Mouse (Mus musculus): ENCODE measurements around the gene Slamf7. TPM values are rescaled to one million over a fixed set of nuclear protein-coding genes. Genes with fewer than 3 reads are reported as not detected.

Slamf7 gene
- polyA plus RNA-seq, 1 experiment: 1.5 TPM

- no peak overlapping the region for H3K4me3 ChIP-seq (ENCODE audit: insufficient read depth, low read depth, low read length)
- TF ChIP-seq CTCF (conservative IDR thresholded peaks at IDR 0.05; ENCODE audit: insufficient read depth, insufficient read length, low read depth, low read length) (no peak), POLR2A (IDR thresholded peaks at IDR 0.05; ENCODE audit: low read depth, low read length) (no peak)
- no peaks in the 10 kb centered on the region for H3K27me3 ChIP-seq (replicated peaks; ENCODE audit: control insufficient read depth, insufficient read depth, low read length)
- no peak overlapping the region for H3K27ac ChIP-seq (ENCODE audit: insufficient read depth, low read depth, low read length)
- DNase-seq: no peak
- no peaks in the 10 kb centered on the region for H3K36me3 ChIP-seq (ENCODE audit: control insufficient read depth, insufficient read depth, low read length)
- H3K4me1 ChIP-seq (ENCODE audit: control insufficient read depth, insufficient read depth, low read length): no peaks in the 10 kb centered on the region
- WGBS: 85% methylated on average over 6 of the region's 6 CpGs
Measured at GRCm38 (mm10) chr1:171620091-171620490, 32.7 kb downstream of the Slamf7 start.

GRCm38 (mm10) chr1:171619645-171620044, 33.2 kb downstream of the Slamf7 start:
- Histone ChIP-seq H3K27me3 (replicated peaks; ENCODE audit: control insufficient read depth, insufficient read depth, low read length) (no peaks in the 10 kb centered on the region), H3K36me3 (ENCODE audit: control insufficient read depth, insufficient read depth, low read length) (no peaks in the 10 kb centered on the region), H3K4me1 (ENCODE audit: control insufficient read depth, insufficient read depth, low read length) (no peaks in the 10 kb centered on the region), H3K4me3 (ENCODE audit: insufficient read depth, low read depth, low read length) (no peak overlapping the region), H3K27ac (ENCODE audit: insufficient read depth, low read depth, low read length) (no peak overlapping the region)
- TF ChIP-seq CTCF (conservative IDR thresholded peaks at IDR 0.05; ENCODE audit: insufficient read depth, insufficient read length, low read depth, low read length) (no peak), POLR2A (IDR thresholded peaks at IDR 0.05; ENCODE audit: low read depth, low read length) (no peak)
- WGBS: 80% methylated on average over 3 of the region's 3 CpGs
- no peak for DNase-seq

GRCm38 (mm10) chr1:171619001-171619400, 33.8 kb downstream of the Slamf7 start:
- TF ChIP-seq CTCF (conservative IDR thresholded peaks at IDR 0.05; ENCODE audit: insufficient read depth, insufficient read length, low read depth, low read length) (no peak), POLR2A (IDR thresholded peaks at IDR 0.05; ENCODE audit: low read depth, low read length) (no peak)
- Histone ChIP-seq H3K4me1 (ENCODE audit: control insufficient read depth, insufficient read depth, low read length) (no peaks in the 10 kb centered on the region), H3K27ac (ENCODE audit: insufficient read depth, low read depth, low read length) (no peak overlapping the region), H3K36me3 (ENCODE audit: control insufficient read depth, insufficient read depth, low read length) (no peaks in the 10 kb centered on the region), H3K27me3 (replicated peaks; ENCODE audit: control insufficient read depth, insufficient read depth, low read length) (no peaks in the 10 kb centered on the region), H3K4me3 (ENCODE audit: insufficient read depth, low read depth, low read length) (no peak overlapping the region)
- 72% methylated on average over 8 of the region's 8 CpGs for WGBS
- peak; percentile 33 for DNase-seq

GRCm38 (mm10) chr1:171616881-171617515, 35.8 kb downstream of the Slamf7 start:
- no peak for DNase-seq
- Histone ChIP-seq H3K27me3 (replicated peaks; ENCODE audit: control insufficient read depth, insufficient read depth, low read length) (no peaks in the 10 kb centered on the region), H3K4me1 (ENCODE audit: control insufficient read depth, insufficient read depth, low read length) (no peaks in the 10 kb centered on the region), H3K36me3 (ENCODE audit: control insufficient read depth, insufficient read depth, low read length) (no peaks in the 10 kb centered on the region), H3K4me3 (ENCODE audit: insufficient read depth, low read depth, low read length) (no peak overlapping the region), H3K27ac (ENCODE audit: insufficient read depth, low read depth, low read length) (no peak overlapping the region)
- TF ChIP-seq POLR2A (IDR thresholded peaks at IDR 0.05; ENCODE audit: low read depth, low read length) (no peak), CTCF (conservative IDR thresholded peaks at IDR 0.05; ENCODE audit: insufficient read depth, insufficient read length, low read depth, low read length) (no peak)
- 61% methylated on average over 11 of the region's 11 CpGs for WGBS

- no peaks in the 10 kb centered on the region for H3K36me3 ChIP-seq (ENCODE audit: control insufficient read depth, insufficient read depth, low read length)
- no peak overlapping the region for H3K27ac ChIP-seq (ENCODE audit: insufficient read depth, low read depth, low read length)
- no peak for DNase-seq
- 20% methylated on average over 2 of the region's 2 CpGs for WGBS
- H3K4me1 ChIP-seq (ENCODE audit: control insufficient read depth, insufficient read depth, low read length): no peaks in the 10 kb centered on the region
- no peaks in the 10 kb centered on the region for H3K27me3 ChIP-seq (replicated peaks; ENCODE audit: control insufficient read depth, insufficient read depth, low read length)
- peak; percentile 19; the same call in 1 of the 2 replicates for TF ChIP-seq CTCF (conservative IDR thresholded peaks at IDR 0.05; ENCODE audit: insufficient read depth, insufficient read length, low read depth, low read length)
- TF ChIP-seq POLR2A (IDR thresholded peaks at IDR 0.05; ENCODE audit: low read depth, low read length): no peak
- H3K4me3 ChIP-seq (ENCODE audit: insufficient read depth, low read depth, low read length): no peak overlapping the region
Measured at GRCm38 (mm10) chr1:171613962-171614361, 38.9 kb downstream of the Slamf7 start.

- DNase-seq: no peak
- Histone ChIP-seq H3K4me3 (ENCODE audit: insufficient read depth, low read depth, low read length) (no peak overlapping the region), H3K27me3 (replicated peaks; ENCODE audit: control insufficient read depth, insufficient read depth, low read length) (no peaks in the 10 kb centered on the region), H3K4me1 (ENCODE audit: control insufficient read depth, insufficient read depth, low read length) (no peaks in the 10 kb centered on the region), H3K36me3 (ENCODE audit: control insufficient read depth, insufficient read depth, low read length) (no peaks in the 10 kb centered on the region), H3K27ac (ENCODE audit: insufficient read depth, low read depth, low read length) (no peak overlapping the region)
- TF ChIP-seq CTCF (conservative IDR thresholded peaks at IDR 0.05; ENCODE audit: insufficient read depth, insufficient read length, low read depth, low read length): no peak
- no peak for TF ChIP-seq POLR2A (IDR thresholded peaks at IDR 0.05; ENCODE audit: low read depth, low read length)
- 33% methylated on average over 1 of the region's 1 CpGs for WGBS
Measured at GRCm38 (mm10) chr1:171610781-171611180, 42.1 kb downstream of the Slamf7 start.

GRCm38 (mm10) chr1:171610026-171610425, 42.8 kb downstream of the Slamf7 start:
- 93% methylated on average over 2 of the region's 2 CpGs for WGBS
- Histone ChIP-seq H3K27me3 (replicated peaks; ENCODE audit: control insufficient read depth, insufficient read depth, low read length) (no peaks in the 10 kb centered on the region), H3K36me3 (ENCODE audit: control insufficient read depth, insufficient read depth, low read length) (no peaks in the 10 kb centered on the region), H3K27ac (ENCODE audit: insufficient read depth, low read depth, low read length) (no peak overlapping the region), H3K4me3 (ENCODE audit: insufficient read depth, low read depth, low read length) (no peak overlapping the region), H3K4me1 (ENCODE audit: control insufficient read depth, insufficient read depth, low read length) (no peaks in the 10 kb centered on the region)
- TF ChIP-seq POLR2A (IDR thresholded peaks at IDR 0.05; ENCODE audit: low read depth, low read length) (no peak), CTCF (conservative IDR thresholded peaks at IDR 0.05; ENCODE audit: insufficient read depth, insufficient read length, low read depth, low read length) (0 out of 2 replicates have a peak, but pooled peaks have one; percentile 17)
- DNase-seq: no peak

Measured in kidney, adult 2 months (tissue).